Mouse (Mus musculus): ENCODE results near the gene Alcam.

DNA sequence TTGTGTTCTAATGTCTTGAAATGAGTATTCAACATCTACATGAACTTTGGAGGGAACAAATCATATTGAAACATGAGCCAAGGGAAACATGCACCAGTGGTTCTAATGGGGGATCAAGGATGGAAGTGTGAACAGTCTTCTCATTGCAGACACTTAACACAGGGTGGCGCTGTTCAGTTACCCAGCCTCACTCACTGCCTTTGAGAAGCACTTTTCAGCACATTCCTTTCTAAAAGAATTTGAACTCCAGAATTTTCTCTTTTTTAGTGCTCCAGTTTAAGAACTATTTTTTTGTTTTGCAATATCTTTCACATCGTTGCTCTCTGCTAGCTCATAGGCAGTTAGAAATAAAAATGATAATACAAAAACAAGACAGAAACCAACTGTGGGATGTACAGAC is 234.8 kb downstream of the Alcam start:
- TF ChIP-seq CTCF (IDR thresholded peaks at IDR 0.05; ENCODE audit: control insufficient read depth, insufficient read depth, insufficient replicate concordance, low read depth, low read length), result no peak
- TF ChIP-seq POLR2A (IDR thresholded peaks at IDR 0.05; ENCODE audit: control insufficient read depth, low read depth, low read length), result no peak

Data from testis, adult 2 months (tissue).